Mouse (Mus musculus) MEL (cell line): ENCODE results near the gene Phlda3. TPM values are rescaled to one million over a fixed set of nuclear protein-coding genes. Genes with fewer than 3 reads are reported as not detected.

ENCODE experiments used
- DNase-seq: peaks from one replicate; pipeline ENCODE4 v3.0.0; 2011; ENCODE audit warnings: low read depth, low spot score
- H3K27ac ChIP-seq: 2 replicates; pipeline ENCODE4 v1.5.1; 2012; ENCODE audit warnings: low read depth, mild to moderate bottlenecking, control low read depth, low read length, moderate library complexity; ENCODE audit not compliant: control insufficient read depth
- H3K27me3 ChIP-seq, 2 experiments: fragments of 150-350 bp in 1 of 2; sonication (generic) in 1 of 2; 2 replicates each; pipeline ENCODE4 v1.6.1; 2012; ENCODE audit warnings: low read length in 2 of 2, mild to moderate bottlenecking in 2 of 2, improper control_type of control experiment in 1 of 2, moderate library complexity in 1 of 2; ENCODE audit not compliant: insufficient read depth in 2 of 2, control insufficient read depth in 1 of 2
- H3K36me3 ChIP-seq, 2 experiments: 2 replicates each; pipeline ENCODE4 v1.6.1; 2012 to 2014; ENCODE audit warnings: low read length in 2 of 2, improper control_type of control experiment in 1 of 2, inconsistent platforms in 1 of 2, mild to moderate bottlenecking in 1 of 2; ENCODE audit not compliant: insufficient read depth in 2 of 2, control insufficient read depth in 1 of 2
- H3K4me1 ChIP-seq, 2 experiments: fragments of 150-350 bp in 1 of 2; sonication (generic) in 1 of 2; 2 replicates each; pipeline ENCODE4 v1.6.1; 2012; ENCODE audit warnings: low read length in 2 of 2, improper control_type of control experiment in 1 of 2, mild to moderate bottlenecking in 1 of 2; ENCODE audit not compliant: insufficient read depth in 2 of 2, control insufficient read depth in 1 of 2
- H3K4me3 ChIP-seq, 2 experiments: fragments of 150-350 bp in 1 of 2; sonication (generic) in 1 of 2; 2 replicates each; pipeline ENCODE4 v1.5.1; 2012; ENCODE audit warnings: low read depth in 2 of 2, low read length in 2 of 2, mild to moderate bottlenecking in 2 of 2, moderate library complexity in 2 of 2, control low read depth in 1 of 2, improper control_type of control experiment in 1 of 2; ENCODE audit not compliant: control insufficient read depth in 1 of 2, insufficient read depth in 1 of 2
- H3K79me2 ChIP-seq: 2 replicates; pipeline ENCODE4 v1.6.1; 2012; ENCODE audit warnings: mild to moderate bottlenecking, low read length, moderate library complexity; ENCODE audit not compliant: control insufficient read depth, poor library complexity, insufficient read depth
- H3K9ac ChIP-seq: 2 replicates; pipeline ENCODE4 v1.6.1; 2012; ENCODE audit warnings: low read depth, mild to moderate bottlenecking, control low read depth, low read length, moderate library complexity; ENCODE audit not compliant: control insufficient read depth, poor library complexity, severe bottlenecking
- H3K9me3 ChIP-seq: fragments of 150-350 bp; sonication (generic); replicated peaks from 2 replicates; pipeline ENCODE4 v1.6.1; 2012; ENCODE audit warnings: mild to moderate bottlenecking, low read length, improper control_type of control experiment, moderate library complexity; ENCODE audit not compliant: insufficient read depth
- BHLHE40 ChIP-seq: IDR thresholded peaks from 2 replicates; pipeline ENCODE4 v1.6.1; 2012; ENCODE audit warnings: low read depth, mild to moderate bottlenecking, inconsistent platforms, low read length, improper control_type of control experiment, borderline replicate concordance
- CHD2 ChIP-seq: IDR thresholded peaks from 2 replicates; pipeline ENCODE4 v1.6.1; 2011; ENCODE audit warnings: low read length, improper control_type of control experiment
- CTCF ChIP-seq, 3 experiments: IDR thresholded peaks in 2 of 3; conservative IDR thresholded peaks in 1 of 3; 2 replicates each; pipeline ENCODE4 v1.5.1; 2011 to 2012; ENCODE audit warnings: low read length in 3 of 3, low read depth in 2 of 3, mild to moderate bottlenecking in 2 of 3, improper control_type of control experiment in 1 of 3, inconsistent platforms in 1 of 3, mixed read lengths in 1 of 3, moderate library complexity in 1 of 3; ENCODE audit not compliant: control insufficient read depth in 1 of 3, insufficient read depth in 1 of 3, poor library complexity in 1 of 3, severe bottlenecking in 1 of 3
- E2F4 ChIP-seq: IDR thresholded peaks from 2 replicates; pipeline ENCODE4 v1.6.1; 2011; ENCODE audit warnings: low read depth, low read length, improper control_type of control experiment, borderline replicate concordance
- ELF1 ChIP-seq: IDR thresholded peaks from 2 replicates; pipeline ENCODE4 v1.6.1; 2014; ENCODE audit warnings: low read depth, mild to moderate bottlenecking, inconsistent platforms, low read length, improper control_type of control experiment, moderate library complexity
- EP300 ChIP-seq, 2 experiments: IDR thresholded peaks; 2 replicates each; pipeline ENCODE4 v1.6.1; 2011; ENCODE audit warnings: improper control_type of control experiment in 2 of 2, low read length in 2 of 2, low read depth in 1 of 2, mild to moderate bottlenecking in 1 of 2
- GABPA ChIP-seq: IDR thresholded peaks from 2 replicates; pipeline ENCODE4 v1.6.1; 2012; ENCODE audit warnings: low read depth, mild to moderate bottlenecking, inconsistent platforms, low read length, improper control_type of control experiment, moderate library complexity
- GATA1 ChIP-seq: IDR thresholded peaks from 2 replicates; pipeline ENCODE4 v1.6.1; 2011; ENCODE audit warnings: low read depth, low read length, improper control_type of control experiment
- KAT2A ChIP-seq: conservative IDR thresholded peaks from 2 replicates; pipeline ENCODE4 v1.6.1; 2012; ENCODE audit warnings: low read depth, low read length, improper control_type of control experiment, inconsistent platforms
- MAX ChIP-seq: IDR thresholded peaks from 2 replicates; pipeline ENCODE4 v1.6.1; 2011; ENCODE audit warnings: low read length, improper control_type of control experiment
- MAZ ChIP-seq: IDR thresholded peaks from 2 replicates; pipeline ENCODE4 v1.6.1; 2012; ENCODE audit warnings: low read depth, mild to moderate bottlenecking, inconsistent platforms, low read length, improper control_type of control experiment
- MEF2A ChIP-seq: IDR thresholded peaks from 2 replicates; pipeline ENCODE4 v1.6.1; 2014; ENCODE audit warnings: low read depth, mild to moderate bottlenecking, inconsistent platforms, low read length, improper control_type of control experiment; ENCODE audit not compliant: poor library complexity, insufficient replicate concordance, severe bottlenecking; ENCODE audit errors: extremely low read depth
- NELFE ChIP-seq: IDR thresholded peaks from 2 replicates; pipeline ENCODE4 v1.6.1; 2011; ENCODE audit warnings: low read depth, low read length, improper control_type of control experiment
- NRF1 ChIP-seq: IDR thresholded peaks from 2 replicates; pipeline ENCODE4 v1.6.1; 2014; ENCODE audit warnings: low read depth, mild to moderate bottlenecking, inconsistent platforms, low read length, improper control_type of control experiment, moderate library complexity; ENCODE audit not compliant: poor library complexity, insufficient read depth, severe bottlenecking
- RAD21 ChIP-seq: IDR thresholded peaks from 2 replicates; pipeline ENCODE4 v1.6.1; 2011; ENCODE audit warnings: mild to moderate bottlenecking, low read depth, low read length, improper control_type of control experiment
- RCOR1 ChIP-seq: IDR thresholded peaks from 2 replicates; pipeline ENCODE4 v1.6.1; 2012; ENCODE audit warnings: low read depth, mild to moderate bottlenecking, inconsistent platforms, low read length, improper control_type of control experiment
- SIN3A ChIP-seq: IDR thresholded peaks from 2 replicates; pipeline ENCODE4 v1.6.1; 2012; ENCODE audit warnings: low read length, improper control_type of control experiment, inconsistent platforms
- SMC3 ChIP-seq: IDR thresholded peaks from 2 replicates; pipeline ENCODE4 v1.6.1; 2011; ENCODE audit warnings: low read depth, low read length, improper control_type of control experiment
- TBP ChIP-seq: IDR thresholded peaks from 2 replicates; pipeline ENCODE4 v1.8.0; 2011; ENCODE audit warnings: low read depth, low read length, improper control_type of control experiment
- UBTF ChIP-seq: IDR thresholded peaks from 2 replicates; pipeline ENCODE4 v1.6.1; 2012; ENCODE audit warnings: low read depth, mild to moderate bottlenecking, inconsistent platforms, low read length, improper control_type of control experiment, moderate library complexity, borderline replicate concordance; ENCODE audit not compliant: insufficient read depth
- USF2 ChIP-seq, 2 experiments: IDR thresholded peaks; 2 replicates each; pipeline ENCODE4 v1.6.1; 2011 to 2012; ENCODE audit warnings: improper control_type of control experiment in 2 of 2, low read length in 2 of 2, borderline replicate concordance in 1 of 2, inconsistent platforms in 1 of 2, low read depth in 1 of 2, mild to moderate bottlenecking in 1 of 2; ENCODE audit not compliant: insufficient read depth in 1 of 2
- ZC3H11A ChIP-seq: IDR thresholded peaks from 2 replicates; pipeline ENCODE4 v1.6.1; 2012; ENCODE audit warnings: low read depth, mild to moderate bottlenecking, inconsistent platforms, low read length, improper control_type of control experiment
- ZMIZ1 ChIP-seq: IDR thresholded peaks from 2 replicates; pipeline ENCODE4 v1.6.1; 2012; ENCODE audit warnings: low read depth, mild to moderate bottlenecking, inconsistent platforms, low read length, improper control_type of control experiment, moderate library complexity
- ZNF384 ChIP-seq: IDR thresholded peaks from 2 replicates; pipeline ENCODE4 v1.6.1; 2012; ENCODE audit warnings: low read depth, mild to moderate bottlenecking, inconsistent platforms, low read length, improper control_type of control experiment
- polyA plus RNA-seq, 2 experiments: library from polyadenylated mRNA; stranded (reverse) in 1 of 2; unstranded in 1 of 2; fragments of >175 nt in 1 of 2; fragments of >200 nt in 1 of 2; gene quantifications; 2 replicates each; pipeline versions ENCODE4 v1.2.1 to v1.2.4; 2012; ENCODE audit warnings: low replicate concordance in 2 of 2, low read depth in 1 of 2; ENCODE audit not compliant: insufficient read length in 2 of 2, insufficient read depth in 1 of 2, missing spikeins in 1 of 2
- total RNA-seq: library from RNA; depleted of rRNA; stranded (reverse); fragments of 300-350 nt; gene quantifications from 2 replicates; pipeline ENCODE4 v1.2.3, GENCODE M21; 2012

Gene Phlda3
- total and polyA plus RNA-seq, 3 experiments, result 7.7 to 20.0 TPM; not detected in 1

- H3K9ac ChIP-seq, result no peak overlapping the region
- peak; percentile 86 for DNase-seq
These were observed 46.4 kb upstream of the Phlda3 start for GRCm38 (mm10) chr1:135719486-135719885.

GRCm38 (mm10) chr1:135719983-135720382, 45.9 kb upstream of the Phlda3 start, which contains the start of gene Csrp1:
Gene Csrp1, plus strand, starts transcription at chr1:135720061.
- no peak for DNase-seq
- Histone ChIP-seq H3K27ac (no peak within 1 kb of the TSS), H3K79me2 (no peaks in the 10 kb centered on the region), H3K4me3 (no peak within 1 kb of the TSS), H3K36me3 (peaks cover 0 to 12% of the 10 kb centered on the region in 2 experiments; a peak in 2 of 4 replicates), H3K9me3 (no peaks in the 10 kb centered on the region), H3K4me1 (peaks cover 3 to 16% of the 10 kb centered on the region in 2 experiments; a peak in 3 of 4 replicates), H3K27me3 (no peaks in the 10 kb centered on the region), H3K9ac (no peak within 1 kb of the TSS)
- no peak for TF ChIP-seq NRF1
- no peak for TF ChIP-seq NELFE
- TF ChIP-seq CHD2, result no peak
- no peak for TF ChIP-seq E2F4
- no peak for TF ChIP-seq BHLHE40
- TF ChIP-seq GABPA, result no peak
- TF ChIP-seq ZNF384, result no peak
- no peak for TF ChIP-seq MEF2A
- no peak for TF ChIP-seq TBP
- TF ChIP-seq USF2 (IDR thresholded peaks at IDR 0.05; ENCODE audit: borderline replicate concordance in 1 of 2, insufficient read depth in 1 of 2, low read depth in 1 of 2, low read length in 2 of 2), result no peak
- TF ChIP-seq ZMIZ1, result no peak
- TF ChIP-seq ELF1, result no peak
- TF ChIP-seq KAT2A, result no peak
- TF ChIP-seq RAD21, result no peak
- no peak for TF ChIP-seq MAX
- no peak for TF ChIP-seq UBTF

More at GRCm38 (mm10) chr1:135719486-135719885, 46.4 kb upstream of the Phlda3 start:
- Histone ChIP-seq H3K9me3 (no peaks in the 10 kb centered on the region), H3K4me1 (peaks cover 3 to 17% of the 10 kb centered on the region in 2 experiments; a peak in 3 of 4 replicates), H3K79me2 (no peaks in the 10 kb centered on the region), H3K4me3 (no peak overlapping the region), H3K36me3 (peaks cover 0 to 14% of the 10 kb centered on the region in 2 experiments; a peak in 2 of 4 replicates)
- peak; percentile 87 for TF ChIP-seq RAD21
- TF ChIP-seq ZC3H11A, result peak; percentile 62
- peak; percentile 70 to 83 (median 75) for TF ChIP-seq CTCF (IDR thresholded peaks at IDR 0.05 in 2 of 3, conservative IDR thresholded peaks at IDR 0.05 in 1 of 3; ENCODE audit: control insufficient read depth in 1 of 3, insufficient read depth in 1 of 3, low read depth in 2 of 3, low read length in 3 of 3, poor library complexity in 1 of 3, severe bottlenecking in 1 of 3)
- TF ChIP-seq RCOR1, result no peak
- TF ChIP-seq EP300 (IDR thresholded peaks at IDR 0.05; ENCODE audit: low read depth in 1 of 2, low read length in 2 of 2), result 0 out of 4 replicates have a peak, but pooled peaks of 1 of the 2 experiments have one; percentile 3
- TF ChIP-seq SIN3A, result no peak; the same call in 1 of the 2 replicates
- 0 out of 2 replicates have a peak, but pooled peaks have one; percentile 30 for TF ChIP-seq MAZ
- peak; percentile 52; the same call in 1 of the 2 replicates for TF ChIP-seq ELF1
- no peak for TF ChIP-seq GATA1
- TF ChIP-seq SMC3, result peak; percentile 79
- TF ChIP-seq, all 39 proteins: peak for 7
- Histone ChIP-seq H3K27me3 (no peaks in the 10 kb centered on the region), H3K27ac (no peak overlapping the region)
